Mouse (Mus musculus) C2C12 (cell line): ENCODE results near the gene Acvrl1.

Experiments used
- CEBPB ChIP-seq: IDR thresholded peaks from one replicate; pipeline ENCODE4 v1.6.1; 2011; ENCODE audit warnings: low read depth, mild to moderate bottlenecking, control low read depth, moderate library complexity
- CTCF ChIP-seq: IDR thresholded peaks from one replicate; pipeline ENCODE4 v1.5.1; 2011; ENCODE audit not compliant: control insufficient read depth, insufficient read depth, insufficient read length
- MAX ChIP-seq: IDR thresholded peaks from one replicate; pipeline ENCODE4 v1.6.1; 2011; ENCODE audit warnings: mild to moderate bottlenecking, control low read depth
- MYOD1 ChIP-seq: IDR thresholded peaks from one replicate; pipeline ENCODE4 v1.6.1; 2011; ENCODE audit warnings: low read depth; ENCODE audit not compliant: control insufficient read depth, insufficient read length
- MYOG ChIP-seq: IDR thresholded peaks from one replicate; pipeline ENCODE4 v1.6.1; 2011; ENCODE audit not compliant: control insufficient read depth, insufficient read length; ENCODE audit errors: extremely low read depth
- USF1 ChIP-seq: IDR thresholded peaks from one replicate; pipeline ENCODE4 v1.6.1; 2011; ENCODE audit warnings: low read depth, mild to moderate bottlenecking, control low read depth, moderate library complexity

- TF ChIP-seq CTCF, result no peak
- TF ChIP-seq CEBPB, result no peak
- no peak for TF ChIP-seq MYOD1
- TF ChIP-seq MAX, result no peak
- no peak for TF ChIP-seq USF1
- no peak for TF ChIP-seq MYOG
These were observed 43.0 kb downstream of the Acvrl1 start for GRCm38 (mm10) chr15:101171272-101171671.
